Mouse (Mus musculus) CD4-positive naive resting alpha-beta T cell, adult 57 days (primary cell): ENCODE results near the gene Bex2. TPM values are rescaled to one million over a fixed set of nuclear protein-coding genes. Genes with fewer than 3 reads are reported as not detected.

Source experiments
- total RNA-seq: library from RNA; stranded (reverse); gene quantifications from one replicate; pipeline ENCODE4 v1.2.4, GENCODE M21; 2023

Gene Bex2
- total RNA-seq = 2.7 TPM

GRCm38 (mm10) chrX:136068020-136068419, at the start of gene Bex2:
Bex2 (minus strand) TSS chrX:136068236.

GRCm38 (mm10) chrX:136085155-136085554, 17.1 kb upstream of the Bex2 start, which contains the start of gene Nxf3:
Nxf3 (minus strand) TSS chrX:136085255.

GRCm38 (mm10) chrX:136032799-136033763, 35.0 kb downstream of the Bex2 start, which contains the start of gene Arxes1:
Arxes1 (plus strand) TSS chrX:136033367.

Other genes starting within 250 kb of the Bex2 start
- gene Gprasp2, start 229.2 kb downstream of the Bex2 start, total RNA-seq = 21.5 TPM
- 3.6 TPM for gene Arxes2, start 74.4 kb downstream of the Bex2 start, total RNA-seq
- gene Arxes1, start 34.9 kb downstream of the Bex2 start, total RNA-seq = 0.50 TPM
- gene Nxf3, start 17.0 kb upstream of the Bex2 start, total RNA-seq = not detected
- gene Bex4, start 70.8 kb upstream of the Bex2 start, total RNA-seq = not detected
- gene Tceal8, start 104.1 kb upstream of the Bex2 start, total RNA-seq = 1.6 TPM
- gene Tceal5, start 135.6 kb upstream of the Bex2 start, total RNA-seq = not detected
- not detected for gene Tceal7, start 146.5 kb upstream of the Bex2 start, total RNA-seq
- gene Bex1, start 147.3 kb upstream of the Bex2 start, total RNA-seq = 3.6 TPM
- gene Tceal9, start 176.8 kb upstream of the Bex2 start, total RNA-seq = 42.6 TPM
- 94.9 TPM for gene Bex3, start 202.0 kb upstream of the Bex2 start, total RNA-seq